Mouse (Mus musculus) lung, adult 10 weeks (tissue): ENCODE results near the gene Tbc1d22b. TPM values are rescaled to one million over a fixed set of nuclear protein-coding genes. Genes with fewer than 3 reads are reported as not detected.

Experiments used
- polyA plus RNA-seq: library from polyadenylated mRNA; stranded (reverse); fragments of 350-450 nt; fragmentation: Illumina TruSeq; extraction: RNeasy Lipid Tissue Mini Kit (QIAGEN cat#74804); gene quantifications from one replicate; pipeline ENCODE4 v1.2.3, GENCODE M21; 2014; ENCODE audit warnings: low read depth, low replicate concordance; ENCODE audit not compliant: insufficient read depth

Gene Tbc1d22b
- polyA plus RNA-seq, result 9.2 TPM

DNA sequence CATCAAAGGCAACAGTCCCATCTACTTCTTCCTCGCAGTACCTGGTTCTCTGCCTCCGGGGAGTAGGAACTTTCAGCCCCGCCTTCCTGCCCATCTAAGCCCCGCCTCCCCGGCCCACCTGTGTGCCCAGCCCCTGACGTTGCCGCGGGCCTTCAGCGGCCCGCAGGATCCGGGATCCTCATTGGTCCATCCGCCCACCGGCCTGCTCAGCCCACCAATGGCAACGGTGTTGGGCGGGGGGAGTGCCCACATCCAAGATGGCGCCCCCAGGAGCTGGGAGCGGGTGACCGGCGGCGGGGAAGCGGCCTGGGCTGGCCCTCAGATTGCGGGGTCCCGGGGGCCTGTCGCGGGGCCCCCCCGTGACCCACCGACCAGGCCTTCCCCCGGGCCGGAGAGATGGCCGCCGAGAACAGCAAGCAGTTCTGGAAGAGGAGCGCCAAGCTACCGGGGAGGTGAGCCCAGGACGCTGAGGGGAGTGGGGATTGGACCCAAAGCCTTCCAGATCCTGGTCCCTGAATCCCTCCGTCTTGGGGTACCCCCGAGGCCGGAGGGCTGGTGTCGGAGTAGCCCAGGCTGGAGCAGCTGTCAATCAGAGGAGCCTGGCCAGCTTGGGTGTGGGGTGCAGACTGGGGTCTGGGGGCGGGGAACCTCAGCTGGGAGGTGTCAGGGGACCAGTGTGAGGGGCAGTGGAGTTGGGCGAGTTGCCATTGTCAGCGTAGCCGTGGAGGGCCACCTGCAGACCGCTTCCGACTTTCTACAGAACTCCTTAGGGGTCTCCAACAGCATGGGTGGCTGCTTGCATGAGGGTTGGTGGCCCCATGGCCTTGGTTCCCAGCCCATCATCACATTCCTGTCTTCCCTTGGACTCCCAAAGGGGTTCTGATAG, at the start of gene Tbc1d22b, which contains the start of gene Gm17657:
Gene Tbc1d22b, plus strand, starts transcription at position 243 of the 886 bp plus-strand sequence.
Gene Gm17657, minus strand, starts transcription at position 96 of the 886 bp plus-strand sequence.

DNA sequence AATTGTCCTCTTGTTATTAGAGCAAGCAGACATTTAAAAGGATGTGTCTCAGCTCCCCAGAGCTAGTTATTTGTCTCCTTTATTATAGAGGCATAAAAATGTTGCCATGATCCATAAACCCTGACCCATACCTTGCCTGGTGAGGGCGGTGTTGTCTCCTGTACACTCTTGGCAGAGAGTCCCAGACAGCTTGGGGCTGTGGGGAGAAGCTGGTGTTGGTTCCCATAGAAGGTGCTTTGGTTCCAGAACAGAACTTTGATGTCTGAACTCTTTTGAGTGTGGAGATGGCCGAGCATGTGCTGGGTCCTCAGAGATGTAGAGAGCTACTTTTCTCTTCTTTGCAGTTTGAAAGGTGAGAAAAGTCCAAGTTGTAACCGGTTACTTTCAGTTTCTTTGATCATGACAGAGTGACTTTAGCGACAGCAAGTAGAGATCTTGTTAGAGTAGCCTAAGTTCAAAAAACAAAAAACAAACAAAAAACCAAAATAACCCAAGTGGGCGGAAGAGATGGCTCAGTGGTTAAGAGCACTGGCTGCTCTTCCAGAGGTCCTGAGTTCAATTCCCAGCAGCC, 2.7 kb downstream of the Tbc1d22b start, which contains the start of gene Tmem217:
Gene Tmem217, minus strand, starts transcription at position 224 of the 571 bp plus-strand sequence.

DNA sequence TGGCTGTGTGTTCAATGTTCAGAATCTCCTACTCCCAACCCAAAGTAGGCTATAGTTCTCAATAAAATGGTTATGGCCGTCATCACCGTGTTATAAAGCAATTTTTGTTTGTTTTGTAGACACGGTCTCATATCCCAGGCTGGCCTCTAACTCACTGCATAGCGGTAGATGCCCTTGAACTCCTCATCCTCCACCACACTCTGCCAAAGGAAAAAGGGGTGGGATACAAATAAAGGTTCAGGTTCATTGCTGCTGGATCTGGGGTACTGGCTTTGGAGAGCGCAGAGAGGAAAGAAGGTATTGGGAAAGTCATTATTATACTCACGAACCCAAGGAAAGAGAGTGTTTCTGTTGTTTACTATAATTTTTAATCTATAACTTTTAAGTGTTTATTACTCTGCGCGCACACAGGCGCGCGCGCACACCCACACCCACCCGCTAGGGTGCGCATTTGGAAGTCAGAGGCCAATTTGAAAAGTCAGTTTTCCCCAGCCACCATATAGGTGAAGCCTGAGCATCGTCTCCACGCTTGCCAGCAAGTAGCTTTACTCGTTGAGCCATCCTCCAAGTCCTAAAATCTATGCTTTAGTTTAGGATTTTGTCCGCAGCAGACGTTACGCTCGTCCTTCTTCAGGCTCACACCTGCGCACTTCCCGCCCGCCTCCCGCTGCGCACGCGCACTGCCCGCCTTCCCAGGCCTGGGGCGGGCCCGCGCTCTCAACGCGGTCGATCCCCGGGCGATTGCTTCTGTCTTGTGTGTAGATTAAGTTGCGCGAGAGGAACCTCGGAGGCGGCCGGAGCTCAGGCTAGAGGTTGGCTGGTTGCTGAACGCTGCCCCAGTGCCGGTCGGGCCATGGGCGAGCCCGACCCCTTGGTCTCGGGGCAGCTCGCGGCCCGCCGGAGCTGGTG, 64.8 kb downstream of the Tbc1d22b start, which contains the start of the genes Rnf8 and Gm28043:
Gene Rnf8, plus strand, starts transcription at position 676 of the 909 bp plus-strand sequence.
Gene Gm28043, plus strand, starts transcription at position 762 of the 909 bp plus-strand sequence.

Other genes with a start within 250 kb of the Tbc1d22b start
- 28.9 TPM for gene Pi16, start 232.1 kb upstream of the Tbc1d22b start, polyA plus RNA-seq
- 273 TPM for gene Mtch1, start 201.9 kb upstream of the Tbc1d22b start, polyA plus RNA-seq
- 12.6 TPM for gene Fgd2, start 188.9 kb upstream of the Tbc1d22b start, polyA plus RNA-seq
- gene Pim1, start 59.0 kb upstream of the Tbc1d22b start, polyA plus RNA-seq, result 29.0 TPM
- not detected for gene Gm17657, start 147 bp upstream of the Tbc1d22b start, polyA plus RNA-seq
- gene Tmem217, start 2.6 kb downstream of the Tbc1d22b start, polyA plus RNA-seq, result not detected
- gene Rnf8, start 65.0 kb downstream of the Tbc1d22b start, polyA plus RNA-seq, result 26.6 TPM
- 0.23 TPM for gene Gm28043, start 65.1 kb downstream of the Tbc1d22b start, polyA plus RNA-seq
- gene Cmtr1, start 110.8 kb downstream of the Tbc1d22b start, polyA plus RNA-seq, result 17.3 TPM
- gene Ccdc167, start 167.3 kb downstream of the Tbc1d22b start, polyA plus RNA-seq, result 6.8 TPM